Mouse (Mus musculus): ENCODE data around the gene Btbd3. TPM values are rescaled to one million over a fixed set of nuclear protein-coding genes. Genes with fewer than 3 reads are reported as not detected.

Btbd3 gene
- 19.1 TPM for polyA plus RNA-seq (2014; fragmentation: Illumina TruSeq; extraction: RNeasy Lipid Tissue Mini Kit (QIAGEN cat#74804); ENCODE audit: low read depth, low replicate concordance)

GRCm38 (mm10) chr2:138256411-138256810, at the start of gene Btbd3:
TSS of gene Btbd3 (plus strand) at chr2:138256565.

Measured in kidney, adult 10 weeks (tissue).